Mouse (Mus musculus): Measurements from ENCODE around the gene Ppp1r14d. TPM values are rescaled to one million over a fixed set of nuclear protein-coding genes. Genes with fewer than 3 reads are reported as not detected.

The Ppp1r14d gene
- polyA plus RNA-seq, 1 experiment from 2014 or later, result 3.4 TPM

DNA sequence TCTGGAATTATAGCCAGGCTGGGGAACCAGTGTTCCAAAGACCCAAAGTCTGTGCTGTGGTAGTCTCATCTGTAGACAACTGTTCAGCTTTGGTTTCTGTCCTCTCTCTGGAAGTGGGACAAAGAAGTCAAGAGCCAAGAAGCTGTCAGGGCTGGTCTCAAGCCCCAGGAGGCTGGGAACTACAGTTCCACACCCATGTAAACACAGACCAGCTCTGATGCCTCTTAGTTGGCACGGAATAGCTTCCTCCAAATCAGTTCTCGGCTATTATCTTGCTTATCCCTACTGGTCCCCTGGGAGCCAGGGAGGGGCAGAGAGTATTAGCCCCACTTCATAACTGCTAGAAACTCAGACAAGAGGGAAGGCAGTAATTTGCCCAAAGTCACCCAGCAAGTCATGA is 31.6 kb upstream of the Ppp1r14d start:
- Histone ChIP-seq H3K4me1 (ENCODE audit: control insufficient read depth, insufficient read depth, low read length) (0 out of 2 replicates have a peak, but pooled peaks cover 2% of the 10 kb centered on the region), H3K4me3 (replicated peaks; ENCODE audit: low read length) (no peak overlapping the region), H3K27me3 (ENCODE audit: control insufficient read depth, insufficient read depth, low read length) (no peaks in the 10 kb centered on the region), H3K9me3 (replicated peaks; ENCODE audit: control insufficient read depth, low read length) (no peaks in the 10 kb centered on the region), H3K9ac (ENCODE audit: low read length) (no peak overlapping the region), H3K36me3 (ENCODE audit: control insufficient read depth, insufficient read depth, low read length) (no peaks in the 10 kb centered on the region), H3K4me2 (ENCODE audit: low read depth, low read length) (no peak overlapping the region), H3K27ac (ENCODE audit: low read length) (0 out of 2 replicates have a peak overlapping the region, but pooled peaks have one; percentile 15)
- ATAC-seq (ENCODE audit: insufficient read depth, low FRiP score), result no peak
- 37% methylated on average over 2 of the region's 2 CpGs for WGBS

DNA sequence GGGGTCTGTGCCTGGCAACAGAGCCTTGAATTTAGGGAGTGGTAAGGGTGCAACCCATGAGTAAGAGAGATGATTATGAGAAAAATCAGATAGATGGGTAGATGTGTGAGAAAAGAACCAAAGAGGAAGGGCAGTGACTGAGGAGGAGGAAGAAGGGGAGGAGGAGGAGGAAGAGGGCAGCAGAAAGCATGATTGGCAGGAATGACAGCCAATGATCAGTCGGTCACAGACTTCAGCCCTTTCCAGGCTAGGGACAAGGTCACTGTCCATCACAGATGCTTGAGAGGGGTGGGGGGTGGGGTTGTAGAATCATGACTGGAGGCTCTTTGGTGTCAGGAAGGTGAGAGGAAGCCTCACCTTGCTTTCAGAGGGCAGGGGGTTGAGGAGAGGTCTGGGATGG is 30.8 kb upstream of the Ppp1r14d start:
- Histone ChIP-seq H3K4me2 (ENCODE audit: low read depth, low read length) (no peak overlapping the region), H3K27ac (ENCODE audit: low read length) (no peak overlapping the region), H3K4me3 (replicated peaks; ENCODE audit: low read length) (no peak overlapping the region), H3K4me1 (ENCODE audit: control insufficient read depth, insufficient read depth, low read length) (0 out of 2 replicates have a peak, but pooled peaks cover 2% of the 10 kb centered on the region), H3K9ac (ENCODE audit: low read length) (no peak overlapping the region), H3K36me3 (ENCODE audit: control insufficient read depth, insufficient read depth, low read length) (no peaks in the 10 kb centered on the region), H3K9me3 (replicated peaks; ENCODE audit: control insufficient read depth, low read length) (no peaks in the 10 kb centered on the region), H3K27me3 (ENCODE audit: control insufficient read depth, insufficient read depth, low read length) (no peaks in the 10 kb centered on the region)
- no peak for ATAC-seq (ENCODE audit: insufficient read depth, low FRiP score)
- 54% methylated on average over 1 of the region's 1 CpGs for WGBS

DNA sequence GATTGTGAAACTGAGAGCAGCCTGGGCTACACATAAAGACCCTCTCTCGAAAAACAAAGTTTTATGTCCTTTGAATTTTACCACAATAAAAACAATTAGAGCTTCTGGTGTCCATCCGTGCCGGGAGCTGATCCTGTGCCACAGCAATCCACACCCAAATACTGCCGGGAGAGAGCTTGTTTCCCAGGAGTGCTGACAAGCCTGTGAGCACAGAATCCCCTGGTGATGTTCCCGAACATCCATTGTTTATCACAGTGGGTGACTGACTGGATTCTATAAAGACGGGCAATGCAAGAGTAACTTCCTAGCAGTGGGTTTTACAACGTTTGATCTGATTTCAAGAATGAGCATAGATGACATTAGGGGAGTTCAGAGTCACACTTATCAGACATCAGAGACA is 25.3 kb upstream of the Ppp1r14d start:
- 20% methylated on average over 7 of the region's 7 CpGs for WGBS
- ATAC-seq (ENCODE audit: insufficient read depth, low FRiP score), result no peak
- Histone ChIP-seq H3K9me3 (replicated peaks; ENCODE audit: control insufficient read depth, low read length) (no peaks in the 10 kb centered on the region), H3K27ac (ENCODE audit: low read length) (no peak overlapping the region), H3K4me3 (replicated peaks; ENCODE audit: low read length) (no peak overlapping the region), H3K9ac (ENCODE audit: low read length) (no peak overlapping the region), H3K27me3 (ENCODE audit: control insufficient read depth, insufficient read depth, low read length) (no peaks in the 10 kb centered on the region), H3K4me2 (ENCODE audit: low read depth, low read length) (no peak overlapping the region), H3K36me3 (ENCODE audit: control insufficient read depth, insufficient read depth, low read length) (no peaks in the 10 kb centered on the region), H3K4me1 (ENCODE audit: control insufficient read depth, insufficient read depth, low read length) (peaks cover 7% of the 10 kb centered on the region; the same call in 1 of the 2 replicates)

DNA sequence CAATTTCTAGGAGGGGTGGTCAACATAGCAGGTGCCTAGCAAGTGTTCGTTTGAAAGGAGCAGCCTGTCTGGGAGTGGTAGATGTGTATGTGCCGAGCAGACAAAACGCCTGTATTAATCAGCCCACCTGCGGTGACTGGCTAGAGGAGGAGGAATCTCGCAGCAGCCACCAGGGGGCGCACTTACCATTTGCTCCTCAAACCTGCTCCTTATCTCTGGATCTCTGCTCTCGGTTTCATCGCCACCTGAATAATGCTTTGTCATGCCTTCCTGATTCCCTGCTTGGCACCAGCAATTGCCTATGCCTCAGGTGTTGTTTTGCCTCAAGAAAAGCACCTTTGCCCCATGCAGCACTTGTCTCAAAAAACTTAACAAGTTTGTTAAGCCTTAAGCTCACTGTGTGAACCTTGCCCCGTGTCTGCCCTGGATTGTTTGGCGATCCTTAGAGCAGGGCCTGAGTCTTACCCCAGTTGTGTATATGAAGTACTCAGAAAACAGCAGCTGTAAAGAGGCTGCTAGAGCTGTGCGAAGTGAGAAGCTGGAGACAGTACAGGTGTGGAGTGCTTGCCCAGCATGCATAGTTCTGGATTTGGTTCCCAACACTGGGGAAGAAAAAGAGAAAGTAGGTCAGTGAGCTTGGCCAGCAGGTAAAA is 21.2 kb upstream of the Ppp1r14d start:
- Histone ChIP-seq H3K4me2 (ENCODE audit: low read depth, low read length) (peak overlapping the region; percentile 41), H3K36me3 (ENCODE audit: control insufficient read depth, insufficient read depth, low read length) (no peaks in the 10 kb centered on the region), H3K27ac (ENCODE audit: low read length) (peak overlapping the region; percentile 73), H3K4me1 (ENCODE audit: control insufficient read depth, insufficient read depth, low read length) (peaks cover 7% of the 10 kb centered on the region; the same call in 1 of the 2 replicates), H3K9ac (ENCODE audit: low read length) (peak overlapping the region; percentile 40; the same call in 1 of the 2 replicates), H3K9me3 (replicated peaks; ENCODE audit: control insufficient read depth, low read length) (no peaks in the 10 kb centered on the region), H3K4me3 (replicated peaks; ENCODE audit: low read length) (no peak overlapping the region), H3K27me3 (ENCODE audit: control insufficient read depth, insufficient read depth, low read length) (no peaks in the 10 kb centered on the region)
- WGBS, result 9% methylated on average over 11 of the region's 11 CpGs
- peak; percentile 74; the same call in 1 of the 2 replicates for ATAC-seq (ENCODE audit: insufficient read depth, low FRiP score)

DNA sequence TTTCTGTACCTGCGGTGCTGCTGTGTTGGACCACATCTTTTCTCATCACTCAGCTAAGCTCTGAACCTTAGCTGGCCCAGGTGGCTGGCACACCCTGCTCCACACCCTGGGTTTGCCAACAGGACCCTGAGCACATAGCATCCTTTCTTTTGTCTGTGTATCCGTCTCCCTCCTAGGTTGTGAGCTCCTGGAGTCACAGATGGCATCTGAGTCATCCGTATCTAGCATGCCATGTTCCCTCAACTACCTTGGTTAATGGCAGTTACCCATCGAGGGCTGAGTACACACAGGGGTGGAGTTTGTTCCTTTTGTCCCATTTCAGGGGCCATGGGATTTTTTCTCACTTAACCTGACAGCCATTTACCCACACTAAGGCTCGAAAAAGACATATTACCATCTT is 20.7 kb upstream of the Ppp1r14d start:
- Histone ChIP-seq H3K4me3 (replicated peaks; ENCODE audit: low read length) (no peak overlapping the region), H3K4me2 (ENCODE audit: low read depth, low read length) (no peak overlapping the region), H3K4me1 (ENCODE audit: control insufficient read depth, insufficient read depth, low read length) (peaks cover 7% of the 10 kb centered on the region; the same call in 1 of the 2 replicates), H3K9ac (ENCODE audit: low read length) (no peak overlapping the region), H3K9me3 (replicated peaks; ENCODE audit: control insufficient read depth, low read length) (no peaks in the 10 kb centered on the region), H3K27me3 (ENCODE audit: control insufficient read depth, insufficient read depth, low read length) (no peaks in the 10 kb centered on the region), H3K27ac (ENCODE audit: low read length) (peak overlapping the region; percentile 73), H3K36me3 (ENCODE audit: control insufficient read depth, insufficient read depth, low read length) (no peaks in the 10 kb centered on the region)
- peak; percentile 25; the same call in 1 of the 2 replicates for ATAC-seq (ENCODE audit: insufficient read depth, low FRiP score)
- 52% methylated on average over 5 of the region's 5 CpGs for WGBS

DNA sequence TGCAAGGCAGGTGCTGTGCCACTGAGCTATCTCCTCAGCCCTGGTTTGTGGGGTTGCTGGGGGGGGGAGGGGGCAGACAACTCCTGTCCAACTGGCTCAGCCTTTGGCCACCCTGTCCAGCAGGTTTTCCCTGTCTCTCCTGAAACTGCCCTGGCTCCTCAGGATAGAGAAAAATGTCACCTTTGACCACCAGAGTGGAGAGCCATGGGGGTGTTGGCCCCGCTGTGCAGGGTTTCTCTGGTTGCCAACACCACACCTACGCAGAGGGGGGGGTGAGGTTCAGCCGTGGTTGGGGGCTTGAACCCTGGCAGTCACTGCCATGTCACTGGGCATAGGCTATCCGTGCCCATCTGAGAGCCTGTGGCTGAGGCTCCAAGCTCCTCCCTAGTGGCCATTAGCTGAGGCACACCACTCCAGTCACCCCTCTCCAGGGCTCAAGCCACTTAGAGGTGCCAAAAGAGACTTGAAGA is 19.9 kb upstream of the Ppp1r14d start:
- Histone ChIP-seq H3K4me1 (ENCODE audit: control insufficient read depth, insufficient read depth, low read length) (peaks cover 7% of the 10 kb centered on the region; the same call in 1 of the 2 replicates), H3K4me2 (ENCODE audit: low read depth, low read length) (no peak overlapping the region), H3K27ac (ENCODE audit: low read length) (peak overlapping the region; percentile 73), H3K36me3 (ENCODE audit: control insufficient read depth, insufficient read depth, low read length) (no peaks in the 10 kb centered on the region), H3K9me3 (replicated peaks; ENCODE audit: control insufficient read depth, low read length) (no peaks in the 10 kb centered on the region), H3K27me3 (ENCODE audit: control insufficient read depth, insufficient read depth, low read length) (no peaks in the 10 kb centered on the region), H3K9ac (ENCODE audit: low read length) (no peak overlapping the region), H3K4me3 (replicated peaks; ENCODE audit: low read length) (no peak overlapping the region)
- ATAC-seq (ENCODE audit: insufficient read depth, low FRiP score), result peak; percentile 76
- WGBS, result 50% methylated on average over 4 of the region's 4 CpGs

DNA sequence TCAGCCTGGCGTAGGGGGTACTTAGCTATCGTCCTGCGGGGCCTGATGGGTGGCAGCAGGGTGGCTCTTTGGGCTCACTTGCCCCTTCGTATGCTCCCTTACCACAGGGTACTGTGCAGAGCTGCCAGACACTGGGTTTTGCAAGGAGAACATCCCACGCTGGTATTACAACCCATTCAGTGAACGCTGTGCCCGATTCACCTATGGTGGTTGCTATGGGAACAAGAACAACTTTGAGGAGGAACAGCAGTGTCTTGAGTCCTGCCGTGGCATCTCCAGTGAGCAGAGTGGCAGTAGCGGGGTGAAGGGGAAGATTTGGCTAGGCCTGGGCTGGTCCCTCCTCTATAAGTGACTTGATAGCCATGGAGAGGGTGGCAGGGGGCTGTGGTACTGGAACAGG is 18.2 kb upstream of the Ppp1r14d start:
- WGBS, result 83% methylated on average over 9 of the region's 9 CpGs
- no peak overlapping the region for H3K4me2 ChIP-seq (ENCODE audit: low read depth, low read length)
- ATAC-seq (ENCODE audit: insufficient read depth, low FRiP score), result no peak
- peaks cover 7% of the 10 kb centered on the region; the same call in 1 of the 2 replicates for H3K4me1 ChIP-seq (ENCODE audit: control insufficient read depth, insufficient read depth, low read length)
- no peak overlapping the region for H3K9ac ChIP-seq (ENCODE audit: low read length)
- no peaks in the 10 kb centered on the region for H3K9me3 ChIP-seq (replicated peaks; ENCODE audit: control insufficient read depth, low read length)
- no peaks in the 10 kb centered on the region for H3K27me3 ChIP-seq (ENCODE audit: control insufficient read depth, insufficient read depth, low read length)
- H3K4me3 ChIP-seq (replicated peaks; ENCODE audit: low read length), result no peak overlapping the region
- no peak overlapping the region for H3K27ac ChIP-seq (ENCODE audit: low read length)
- H3K36me3 ChIP-seq (ENCODE audit: control insufficient read depth, insufficient read depth, low read length), result no peaks in the 10 kb centered on the region

DNA sequence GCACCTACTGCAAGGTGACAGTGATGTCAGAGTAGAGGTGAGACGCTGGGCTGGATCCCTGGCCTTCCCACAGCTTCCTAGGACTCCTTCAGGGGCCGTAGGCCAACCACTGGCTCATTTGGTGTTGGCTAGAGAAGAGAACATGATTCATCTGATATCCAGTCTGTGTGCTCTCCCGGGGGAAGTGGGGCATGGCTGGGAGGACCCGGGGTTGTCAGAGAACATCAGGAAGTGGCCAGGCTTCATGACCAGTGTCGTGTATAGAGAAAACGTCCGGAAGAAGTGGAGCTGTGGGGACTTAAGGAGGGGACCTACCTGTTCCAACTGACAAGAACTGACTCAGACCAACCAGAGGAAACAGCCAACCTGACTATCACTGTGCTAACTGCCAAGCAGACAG is 15.5 kb upstream of the Ppp1r14d start:
- no peak overlapping the region for H3K27ac ChIP-seq (ENCODE audit: low read length)
- H3K4me2 ChIP-seq (ENCODE audit: low read depth, low read length), result no peak overlapping the region
- H3K4me3 ChIP-seq (replicated peaks; ENCODE audit: low read length), result no peak overlapping the region
- H3K36me3 ChIP-seq (ENCODE audit: control insufficient read depth, insufficient read depth, low read length), result no peaks in the 10 kb centered on the region
- ATAC-seq (ENCODE audit: insufficient read depth, low FRiP score), result no peak
- H3K9ac ChIP-seq (ENCODE audit: low read length), result no peak overlapping the region
- no peaks in the 10 kb centered on the region for H3K27me3 ChIP-seq (ENCODE audit: control insufficient read depth, insufficient read depth, low read length)
- 81% methylated on average over 7 of the region's 7 CpGs for WGBS
- H3K4me1 ChIP-seq (ENCODE audit: control insufficient read depth, insufficient read depth, low read length), result no peaks in the 10 kb centered on the region; the same call in 1 of the 2 replicates
- H3K9me3 ChIP-seq (replicated peaks; ENCODE audit: control insufficient read depth, low read length), result no peaks in the 10 kb centered on the region

DNA sequence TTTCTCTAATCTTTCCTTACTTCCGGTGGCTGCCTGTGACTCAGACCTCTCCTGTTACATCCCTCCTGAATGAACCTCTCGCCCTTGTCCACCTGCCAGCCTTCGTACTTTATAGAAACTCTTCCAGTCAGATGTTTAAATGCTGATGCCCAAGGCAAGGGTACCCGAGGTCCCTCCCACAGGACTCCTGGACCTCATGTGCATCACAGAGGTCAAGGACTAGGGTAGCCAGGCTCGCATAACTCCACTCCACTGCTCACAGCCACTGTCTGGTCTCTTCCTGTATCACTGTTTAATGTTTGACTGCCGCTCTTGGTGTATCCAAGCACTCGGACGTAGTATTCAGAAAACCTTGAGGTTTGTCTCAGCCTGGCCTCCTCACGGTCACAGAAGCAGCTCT is 12.8 kb upstream of the Ppp1r14d start:
- Histone ChIP-seq H3K4me3 (replicated peaks; ENCODE audit: low read length) (no peak overlapping the region), H3K4me1 (ENCODE audit: control insufficient read depth, insufficient read depth, low read length) (no peaks in the 10 kb centered on the region; the same call in 1 of the 2 replicates), H3K36me3 (ENCODE audit: control insufficient read depth, insufficient read depth, low read length) (no peaks in the 10 kb centered on the region), H3K9me3 (replicated peaks; ENCODE audit: control insufficient read depth, low read length) (no peaks in the 10 kb centered on the region), H3K27me3 (ENCODE audit: control insufficient read depth, insufficient read depth, low read length) (peaks cover 11% of the 10 kb centered on the region), H3K4me2 (ENCODE audit: low read depth, low read length) (no peak overlapping the region), H3K27ac (ENCODE audit: low read length) (no peak overlapping the region), H3K9ac (ENCODE audit: low read length) (no peak overlapping the region)
- WGBS, result 64% methylated on average over 9 of the region's 9 CpGs
- ATAC-seq (ENCODE audit: insufficient read depth, low FRiP score), result no peak
